ENCODE assay signal across 7 mouse cellular contexts in genomic region chr8:94213819-94214218, GRCm38 (mm10). TPM values are rescaled to one million over a fixed set of nuclear protein-coding genes. Genes with fewer than 3 reads are reported as not detected.
DNase-seq lines count a peak whose midpoint lies in the region; ATAC-seq and TF ChIP-seq lines count a peak whose summit lies in the region.

No protein-coding gene starts in this region.

- no peak for TF ChIP-seq CTCF in lung, adult 2 months (IDR thresholded peaks at IDR 0.05; ENCODE audit: insufficient read depth, low read length)

- DNase-seq in lung, adult 2 months, result no peak
- DNase-seq in lung, postnatal 10 days, result no peak
- no peak for DNase-seq in intestine, embryonic 14.5 days (ENCODE audit: low spot score)
- DNase-seq in adrenal gland, postnatal 25 days, result no peak
- DNase-seq in frontal cortex, postnatal 10 days (ENCODE audit: low spot score in 2 of 2), result no peak

- H3K4me1 ChIP-seq in lung, adult 2 months (ENCODE audit: control insufficient read depth, insufficient read depth, low read length), result peaks cover 3% of the 10 kb centered on the region; the same call in 1 of the 2 replicates
- peaks cover 14% of the 10 kb centered on the region; the same call in 1 of the 2 replicates for H3K4me1 ChIP-seq in embryonic facial prominence, embryonic 12.5 days
- H3K4me1 ChIP-seq in intestine, embryonic 14.5 days (replicated peaks; ENCODE audit: control insufficient read depth, insufficient read depth, low read length), result peaks cover 12% of the 10 kb centered on the region
- H3K4me1 ChIP-seq in neural tube, embryonic 13.5 days (replicated peaks), result peaks cover 23% of the 10 kb centered on the region

- no peaks in the 10 kb centered on the region for H3K9me3 ChIP-seq in embryonic facial prominence, embryonic 12.5 days
- H3K9me3 ChIP-seq in intestine, embryonic 14.5 days (ENCODE audit: control insufficient read depth, low read length), result no peaks in the 10 kb centered on the region
- no peaks in the 10 kb centered on the region for H3K9me3 ChIP-seq in neural tube, embryonic 13.5 days

- 52% methylated on average over 6 of the region's 6 CpGs for WGBS in lung, adult 2 months
- WGBS in embryonic facial prominence, embryonic 12.5 days, result 64% methylated on average over 6 of the region's 6 CpGs
- 67% methylated on average over 6 of the region's 6 CpGs for WGBS in intestine, embryonic 14.5 days
- WGBS in neural tube, embryonic 13.5 days, result 75% methylated on average over 6 of the region's 6 CpGs

- TF ChIP-seq POLR2A in lung, adult 2 months (IDR thresholded peaks at IDR 0.05; ENCODE audit: borderline replicate concordance, extremely low read depth, low read depth, low read length), result no peak

- H3K4me2 ChIP-seq in embryonic facial prominence, embryonic 12.5 days (replicated peaks), result peak overlapping the region; percentile 91
- H3K4me2 ChIP-seq in intestine, embryonic 14.5 days (ENCODE audit: low read length), result peak overlapping the region; percentile 42
- peak overlapping the region; percentile 88 for H3K4me2 ChIP-seq in neural tube, embryonic 13.5 days

- H3K36me3 ChIP-seq in embryonic facial prominence, embryonic 12.5 days, result no peaks in the 10 kb centered on the region
- no peaks in the 10 kb centered on the region for H3K36me3 ChIP-seq in intestine, embryonic 14.5 days (ENCODE audit: control insufficient read depth, insufficient read depth, low read length)
- no peaks in the 10 kb centered on the region for H3K36me3 ChIP-seq in neural tube, embryonic 13.5 days

- H3K27me3 ChIP-seq in embryonic facial prominence, embryonic 12.5 days, result no peaks in the 10 kb centered on the region
- no peaks in the 10 kb centered on the region for H3K27me3 ChIP-seq in intestine, embryonic 14.5 days (replicated peaks; ENCODE audit: control insufficient read depth, insufficient read depth, low read length)
- no peaks in the 10 kb centered on the region for H3K27me3 ChIP-seq in neural tube, embryonic 13.5 days

- peak overlapping the region; percentile 35; the same call in 1 of the 2 replicates for H3K9ac ChIP-seq in embryonic facial prominence, embryonic 12.5 days
- H3K9ac ChIP-seq in intestine, embryonic 14.5 days (ENCODE audit: low read length), result no peak overlapping the region
- H3K9ac ChIP-seq in neural tube, embryonic 13.5 days, result peak overlapping the region; percentile 60; the same call in 1 of the 2 replicates

- H3K27ac ChIP-seq in embryonic facial prominence, embryonic 12.5 days, result no peak overlapping the region
- no peak overlapping the region for H3K27ac ChIP-seq in intestine, embryonic 14.5 days (ENCODE audit: low read depth)
- H3K27ac ChIP-seq in neural tube, embryonic 13.5 days (replicated peaks), result 0 out of 2 replicates have a peak overlapping the region, but pooled peaks have one; percentile 52

- peak overlapping the region; percentile 40 for H3K4me3 ChIP-seq in lung, adult 2 months (replicated peaks; ENCODE audit: extremely low read depth, low read depth, low read length)
- H3K4me3 ChIP-seq in embryonic facial prominence, embryonic 12.5 days, result peak overlapping the region; percentile 84
- peak overlapping the region; percentile 94; the same call in 1 of the 2 replicates for H3K4me3 ChIP-seq in intestine, embryonic 14.5 days (ENCODE audit: low read depth, low read length)
- peak overlapping the region; percentile 68 for H3K4me3 ChIP-seq in neural tube, embryonic 13.5 days

- no peak for ATAC-seq in embryonic facial prominence, embryonic 12.5 days (ENCODE audit: insufficient number of reproducible peaks, insufficient read depth, low FRiP score, low TSS enrichment)
- no peak for ATAC-seq in intestine, embryonic 14.5 days (replicated peaks; ENCODE audit: low FRiP score, low TSS enrichment, low read depth)
- no peak for ATAC-seq in neural tube, embryonic 13.5 days (ENCODE audit: low read depth)

RNA-seq across cellular contexts. Expression of gene Nup93, which starts 0.5 kb away (rescaled TPM):
- 10.7 and 15.9 TPM in 2 replicates for polyA plus RNA-seq in lung, adult 2 months (2012; rRNA removed)
- 110 TPM in 2 replicates for polyA plus RNA-seq in embryonic facial prominence, embryonic 12.5 days (2016; fragmentation: Nextera tagmentation; extraction: Ambion mirVana)
- polyA plus RNA-seq in intestine, embryonic 14.5 days (2014; fragmentation: Nextera tagmentation; extraction: Ambion mirVana), result 90.0 and 98.1 TPM in 2 replicates
- 56.1 and 59.9 TPM in 2 replicates for polyA plus RNA-seq in neural tube, embryonic 13.5 days (2015; fragmentation: Nextera tagmentation; extraction: Ambion mirVana)
- 16.1 and 21.9 TPM in 2 replicates for total RNA-seq in adrenal gland, postnatal 25 days (2021)

RNA-seq across cellular contexts. Expression of gene Mt1, which starts 34.9 kb away (rescaled TPM):
- 417 and 493 TPM in 2 replicates for polyA plus RNA-seq in lung, adult 2 months (2012; rRNA removed)
- 73.2 and 73.3 TPM in 2 replicates for polyA plus RNA-seq in embryonic facial prominence, embryonic 12.5 days (2016; fragmentation: Nextera tagmentation; extraction: Ambion mirVana)
- polyA plus RNA-seq in intestine, embryonic 14.5 days (2014; fragmentation: Nextera tagmentation; extraction: Ambion mirVana), result 473 and 778 TPM in 2 replicates
- 53.8 and 55.6 TPM in 2 replicates for polyA plus RNA-seq in neural tube, embryonic 13.5 days (2015; fragmentation: Nextera tagmentation; extraction: Ambion mirVana)
- 182 and 239 TPM in 2 replicates for total RNA-seq in adrenal gland, postnatal 25 days (2021)

RNA-seq across cellular contexts. Expression of gene Mt2, which starts 41.4 kb away (rescaled TPM):
- polyA plus RNA-seq in lung, adult 2 months (2012; rRNA removed), result 32.2 and 56.0 TPM in 2 replicates
- polyA plus RNA-seq in embryonic facial prominence, embryonic 12.5 days (2016; fragmentation: Nextera tagmentation; extraction: Ambion mirVana), result 28.6 and 37.7 TPM in 2 replicates
- 104 and 155 TPM in 2 replicates for polyA plus RNA-seq in intestine, embryonic 14.5 days (2014; fragmentation: Nextera tagmentation; extraction: Ambion mirVana)
- polyA plus RNA-seq in neural tube, embryonic 13.5 days (2015; fragmentation: Nextera tagmentation; extraction: Ambion mirVana), result 9.5 and 12.0 TPM in 2 replicates
- 81.5 and 159 TPM in 2 replicates for total RNA-seq in adrenal gland, postnatal 25 days (2021)

Comparison
In these comparisons a context has a peak if more than half of its experiments do, and no peak if none do; other contexts are left out.
1. H3K4me3 ChIP-seq: peak in every context shown above with its lines; median percentile 94 in intestine, embryonic 14.5 days; 84 in embryonic facial prominence, embryonic 12.5 days; 68 in neural tube, embryonic 13.5 days; 40 in lung, adult 2 months.